Mouse (Mus musculus): ENCODE results near the gene Vav1.

DNA sequence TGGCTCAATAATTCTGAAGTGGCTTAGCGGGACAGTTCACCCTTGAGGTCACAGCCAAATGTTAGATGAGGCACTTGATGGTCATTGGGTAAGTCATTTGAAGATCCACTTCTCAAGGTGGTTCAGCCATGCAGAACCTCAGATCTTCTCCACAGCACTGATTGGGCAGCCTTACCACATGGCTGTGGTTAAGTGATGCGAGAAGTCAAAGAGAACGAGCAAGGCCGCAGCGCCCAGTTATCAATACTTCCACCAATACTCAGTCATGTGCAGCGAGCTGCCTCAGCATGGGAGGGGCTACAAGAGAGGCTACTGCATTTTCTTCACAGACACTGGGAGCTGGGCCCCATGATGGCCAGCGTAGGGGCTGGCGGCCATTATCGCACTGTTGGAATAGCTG lies 14.1 kb downstream of the Vav1 start:
- TF ChIP-seq CTCF (IDR thresholded peaks at IDR 0.05; ENCODE audit: borderline replicate concordance, insufficient read depth, low read length) (no peak), POLR2A (IDR thresholded peaks at IDR 0.05; ENCODE audit: low read depth, low read length) (no peak)

All from embryonic fibroblast, embryonic 13.5 days (primary cell).